Mouse (Mus musculus) E14TG2a.4 (cell line): Measurements from ENCODE around the gene Slc50a1.

Source experiments
- CTCF ChIP-seq: conservative IDR thresholded peaks from 2 replicates; pipeline ENCODE4 v1.5.1; 2014; ENCODE audit warnings: low read length
- NANOG ChIP-seq: IDR thresholded peaks from 2 replicates; pipeline ENCODE4 v1.6.1; 2014; ENCODE audit warnings: borderline replicate concordance, low read length, mixed read lengths
- POU5F1 ChIP-seq: IDR thresholded peaks from 2 replicates; pipeline ENCODE4 v1.6.1; 2014; ENCODE audit warnings: low read length, borderline replicate concordance

DNA sequence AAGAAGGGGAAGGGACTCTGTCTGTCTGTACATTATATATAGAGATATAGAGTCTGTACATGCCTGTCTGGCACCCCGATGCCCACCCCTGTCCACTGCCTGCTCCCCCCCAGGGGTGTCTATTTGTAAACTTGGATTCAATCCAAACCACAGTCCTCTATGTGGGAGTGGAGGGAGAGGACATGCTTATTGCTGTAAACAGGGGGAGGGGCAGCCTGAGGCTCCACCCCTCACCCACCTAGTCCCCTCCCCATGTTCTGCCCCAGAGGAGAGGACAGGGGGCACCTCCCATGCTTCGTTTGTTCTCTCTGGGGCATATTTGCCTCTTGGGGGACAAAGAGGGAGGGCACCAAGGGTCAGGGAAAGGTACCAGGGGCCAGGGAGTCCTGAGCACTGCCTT lies 44.4 kb upstream of the Slc50a1 start:
- TF ChIP-seq CTCF (no peak), NANOG (no peak), POU5F1 (no peak)
